Mouse (Mus musculus) limb, embryonic 10.5 days (tissue): Measurements from ENCODE around the gene Sox18. TPM values are rescaled to one million over a fixed set of nuclear protein-coding genes. Genes with fewer than 3 reads are reported as not detected.

Experiments
- DNase-seq: peaks from one replicate; pipeline ENCODE4 v3.0.0-alpha.2; 2017; ENCODE audit warnings: low spot score
- H3K27ac ChIP-seq: fragments of 300-500 bp; sonication (generic); 2 replicates; pipeline ENCODE4 v1.5.1; 2016; ENCODE audit warnings: mild to moderate bottlenecking
- H3K27me3 ChIP-seq: fragments of 300-500 bp; sonication (generic); 2 replicates; pipeline ENCODE4 v1.6.1; 2016; ENCODE audit warnings: low read depth, mild to moderate bottlenecking; ENCODE audit not compliant: poor library complexity, severe bottlenecking
- H3K36me3 ChIP-seq: fragments of 300-500 bp; sonication (generic); 2 replicates; pipeline ENCODE4 v1.6.1; 2016; ENCODE audit warnings: mild to moderate bottlenecking, moderate library complexity
- H3K4me1 ChIP-seq: fragments of 300-500 bp; sonication (generic); 2 replicates; pipeline ENCODE4 v1.6.1; 2016
- H3K4me3 ChIP-seq: fragments of 300-500 bp; sonication (generic); 2 replicates; pipeline ENCODE4 v1.5.1; 2016; ENCODE audit warnings: mild to moderate bottlenecking, moderate library complexity
- H3K9me3 ChIP-seq: fragments of 300-500 bp; sonication (generic); replicated peaks from 2 replicates; pipeline ENCODE4 v1.6.1; 2016; ENCODE audit warnings: mild to moderate bottlenecking
- WGBS: fragments of 180-500 bp; shearing (Covaris S2); methylation state at CpG from one replicate; pipeline ENCODE4 v1.1.7; 2016; 5-methylcytosine and 5-hydroxymethylcytosine counted together
- polyA plus RNA-seq: library from polyadenylated mRNA; unstranded; fragments of >200 nt; fragmentation: Nextera tagmentation; extraction: Ambion mirVana; gene quantifications from 2 replicates; pipeline ENCODE4 v1.2.1, GENCODE M21; 2016

The Sox18 gene
- polyA plus RNA-seq, 1 experiment from 2014 or later, result 27.9 TPM

DNA sequence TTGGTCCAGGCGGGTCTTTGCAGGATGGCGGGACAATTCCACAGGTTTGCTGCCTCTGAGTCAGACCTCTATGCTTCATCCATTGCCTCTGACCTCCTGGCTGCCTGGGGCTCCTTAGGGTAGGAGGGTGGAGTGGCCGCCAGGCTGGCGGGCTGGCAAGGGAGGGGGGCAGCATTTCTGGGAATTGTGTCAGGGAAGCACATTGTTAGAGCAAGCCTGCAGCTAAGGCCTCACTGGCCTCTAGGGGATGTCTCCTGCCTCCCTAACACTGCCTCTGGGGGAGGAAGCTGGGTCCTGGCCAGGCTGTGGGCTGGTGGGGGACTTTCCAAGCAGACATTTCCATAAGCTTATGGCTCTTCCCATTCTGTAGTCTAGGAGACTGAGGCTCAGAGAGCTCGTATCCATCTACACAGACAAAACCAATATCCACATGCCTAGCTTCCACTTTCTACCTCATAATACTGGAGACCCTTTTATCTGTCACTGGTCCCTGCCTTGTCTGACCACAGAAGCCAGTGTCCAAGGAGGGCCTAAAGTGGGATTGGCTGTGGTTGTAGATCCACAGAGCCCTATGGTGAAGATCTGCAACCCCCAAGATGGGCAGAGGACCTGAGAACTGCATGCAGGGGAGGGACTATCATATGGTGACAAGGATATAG, 5.8 kb upstream of the Sox18 start:
- no peak overlapping the region for H3K4me3 ChIP-seq
- no peak for DNase-seq
- peaks cover 62% of the 10 kb centered on the region for H3K4me1 ChIP-seq
- no peaks in the 10 kb centered on the region for H3K9me3 ChIP-seq
- no peaks in the 10 kb centered on the region for H3K36me3 ChIP-seq
- H3K27me3 ChIP-seq, result peaks cover 25% of the 10 kb centered on the region
- peak overlapping the region; percentile 85 for H3K27ac ChIP-seq
- 65% methylated on average over 5 of the region's 5 CpGs for WGBS

DNA sequence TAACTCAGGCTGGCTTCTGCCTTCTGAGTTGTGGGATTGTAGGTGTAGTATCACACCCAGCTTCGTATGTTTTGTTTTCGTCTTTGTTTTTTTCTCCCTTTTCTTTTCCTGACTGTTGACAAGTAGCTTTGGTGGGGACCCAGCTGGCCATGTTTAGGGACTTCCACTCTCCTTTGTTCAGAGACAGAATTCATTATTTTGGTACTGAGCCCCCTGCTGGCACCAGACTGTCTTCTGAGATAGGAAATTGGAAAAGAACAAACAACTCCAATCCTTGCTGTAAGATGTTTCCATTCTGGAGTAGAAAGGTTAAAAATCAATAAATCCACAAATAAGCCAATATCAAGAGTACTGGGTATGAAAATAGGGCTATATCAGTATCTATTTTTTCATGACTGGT, 5.0 kb upstream of the Sox18 start:
- Histone ChIP-seq H3K36me3 (no peaks in the 10 kb centered on the region), H3K27ac (peak overlapping the region; percentile 85), H3K27me3 (peaks cover 33% of the 10 kb centered on the region), H3K4me1 (peaks cover 66% of the 10 kb centered on the region), H3K9me3 (no peaks in the 10 kb centered on the region), H3K4me3 (no peak overlapping the region)
- WGBS, result 77% methylated on average over 2 of the region's 2 CpGs
- no peak for DNase-seq

DNA sequence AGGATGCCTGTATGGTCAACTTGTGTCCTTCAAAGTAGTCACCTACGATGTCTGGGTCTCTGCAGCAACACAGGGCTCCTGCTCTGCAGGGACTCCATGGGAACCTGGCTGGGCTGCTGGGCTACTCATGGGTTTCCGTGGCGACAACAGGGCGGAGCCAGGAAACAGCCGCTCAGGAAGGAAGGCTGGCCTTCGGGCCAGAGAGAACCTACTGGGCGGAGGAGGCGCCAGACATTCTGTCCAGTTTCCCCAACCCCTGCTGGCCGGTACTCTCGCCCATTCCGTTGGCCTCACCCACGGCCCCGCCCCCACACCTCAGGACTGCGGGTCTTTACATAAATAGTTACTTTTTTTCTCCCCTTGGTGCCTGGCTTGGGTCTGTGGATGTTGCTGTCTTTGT, 4.0 kb upstream of the Sox18 start:
- Histone ChIP-seq H3K4me1 (peaks cover 69% of the 10 kb centered on the region), H3K27me3 (peaks cover 42% of the 10 kb centered on the region), H3K27ac (peak overlapping the region; percentile 85), H3K9me3 (no peaks in the 10 kb centered on the region), H3K36me3 (no peaks in the 10 kb centered on the region), H3K4me3 (peak overlapping the region; percentile 42)
- under 1% methylated on average over 14 of the region's 14 CpGs for WGBS
- DNase-seq, result peak; percentile 72

DNA sequence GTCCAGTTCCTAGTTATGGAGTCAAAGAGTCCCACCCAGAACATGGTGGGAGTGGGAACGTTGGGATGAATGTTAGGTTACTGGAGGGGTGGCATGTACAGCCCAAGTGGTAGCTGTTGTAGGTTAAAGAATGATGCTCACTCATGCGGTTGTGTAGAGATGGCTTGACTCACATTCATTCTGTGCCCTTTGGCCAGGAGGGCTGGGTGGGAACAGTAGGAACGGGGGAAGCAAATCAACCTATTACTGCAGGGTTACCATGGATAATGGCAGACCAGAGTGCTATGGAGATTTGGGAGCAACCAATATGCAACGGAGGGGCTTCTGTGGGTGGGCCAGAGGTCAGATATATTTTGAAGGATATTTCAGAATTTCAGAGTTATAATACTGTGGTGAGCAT, 3.5 kb upstream of the Sox18 start:
- Histone ChIP-seq H3K27me3 (peaks cover 48% of the 10 kb centered on the region), H3K36me3 (no peaks in the 10 kb centered on the region), H3K4me3 (peak overlapping the region; percentile 42; the same call in 1 of the 2 replicates), H3K9me3 (no peaks in the 10 kb centered on the region), H3K4me1 (peaks cover 72% of the 10 kb centered on the region), H3K27ac (peak overlapping the region; percentile 85)
- no peak for DNase-seq
- WGBS, result 77% methylated on average over 4 of the region's 4 CpGs

DNA sequence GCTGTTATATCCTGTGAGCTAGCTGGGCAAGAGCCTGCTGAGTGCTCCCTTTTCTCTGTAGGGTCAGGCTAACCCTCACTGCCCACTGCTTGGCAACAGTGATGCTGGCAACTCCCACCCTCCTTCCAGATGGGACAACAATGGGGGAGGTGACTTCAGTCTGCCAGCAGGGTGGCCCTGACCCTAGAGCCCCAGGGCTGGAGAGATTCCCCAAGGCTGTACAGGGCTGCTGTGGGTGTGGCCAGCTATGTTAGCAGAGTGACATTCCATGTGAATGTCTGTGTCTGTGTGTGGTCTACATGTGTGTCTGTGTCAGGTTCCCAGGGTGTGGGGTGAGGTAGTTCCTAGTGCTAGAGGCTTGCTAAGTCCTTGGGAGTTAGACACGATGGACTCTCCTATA, 2.1 kb upstream of the Sox18 start:
- peaks cover 61% of the 10 kb centered on the region for H3K4me1 ChIP-seq
- WGBS, result 79% methylated on average over 1 of the region's 1 CpGs
- peak overlapping the region; percentile 46; the same call in 1 of the 2 replicates for H3K27ac ChIP-seq
- peaks cover 62% of the 10 kb centered on the region for H3K27me3 ChIP-seq
- no peaks in the 10 kb centered on the region for H3K9me3 ChIP-seq
- H3K36me3 ChIP-seq, result no peaks in the 10 kb centered on the region
- no peak overlapping the region for H3K4me3 ChIP-seq
- no peak for DNase-seq

DNA sequence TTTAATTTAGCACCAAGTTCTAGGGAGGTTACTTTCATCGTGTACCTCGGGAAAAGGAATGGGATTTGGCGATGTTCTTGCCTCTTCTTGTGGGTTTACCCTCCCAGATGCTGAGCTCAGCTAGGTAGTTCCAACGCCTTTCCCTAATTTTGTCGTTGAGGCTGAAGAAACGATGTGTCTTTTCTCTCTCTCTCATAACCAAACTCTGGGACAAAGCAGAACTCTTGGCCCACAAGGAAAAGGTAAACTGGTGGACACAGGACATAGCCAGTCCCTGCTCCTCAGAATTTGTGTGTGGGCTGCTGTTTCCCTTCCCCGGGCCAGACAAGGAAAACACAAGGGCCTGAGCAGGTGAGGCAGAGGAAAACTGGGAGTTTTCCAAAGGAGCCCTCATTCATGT, 544 bp upstream of the Sox18 start:
- Histone ChIP-seq H3K4me1 (peaks cover 58% of the 10 kb centered on the region), H3K27me3 (peaks cover 77% of the 10 kb centered on the region)
- no peak for DNase-seq

DNA sequence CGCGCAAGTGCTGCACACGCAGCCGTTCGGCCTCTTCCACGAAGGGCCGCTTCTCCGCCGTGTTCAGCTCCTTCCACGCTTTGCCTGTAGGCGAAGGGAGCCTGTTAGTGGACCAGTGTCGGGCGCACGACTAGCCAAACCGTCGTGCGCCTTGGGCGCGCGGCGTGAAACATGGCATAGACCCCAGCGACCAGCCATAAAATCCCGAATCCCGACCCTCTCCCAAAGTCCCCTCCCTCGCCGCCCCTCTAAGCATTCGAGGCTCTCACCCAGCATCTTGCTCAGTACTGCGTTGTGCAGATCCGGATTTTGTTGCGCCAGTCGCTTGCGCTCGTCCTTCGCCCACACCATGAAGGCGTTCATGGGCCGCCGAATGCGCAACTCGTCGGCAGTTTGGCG, 528 bp downstream of the Sox18 start:
- Histone ChIP-seq H3K4me3 (peak overlapping the region; percentile 52), H3K4me1 (peaks cover 48% of the 10 kb centered on the region), H3K27me3 (peaks cover 80% of the 10 kb centered on the region), H3K27ac (peak overlapping the region; percentile 80), H3K36me3 (no peaks in the 10 kb centered on the region), H3K9me3 (no peaks in the 10 kb centered on the region)
- DNase-seq, result peak; percentile 72
- under 1% methylated on average over 41 of the region's 41 CpGs for WGBS

More for the DNA sequence above, 544 bp upstream of the Sox18 start:
- peak overlapping the region; percentile 52; the same call in 1 of the 2 replicates for H3K4me3 ChIP-seq
- 23% methylated on average over 7 of the region's 7 CpGs for WGBS
- H3K36me3 ChIP-seq, result no peaks in the 10 kb centered on the region
- H3K9me3 ChIP-seq, result no peaks in the 10 kb centered on the region
- no peak overlapping the region for H3K27ac ChIP-seq

DNA sequence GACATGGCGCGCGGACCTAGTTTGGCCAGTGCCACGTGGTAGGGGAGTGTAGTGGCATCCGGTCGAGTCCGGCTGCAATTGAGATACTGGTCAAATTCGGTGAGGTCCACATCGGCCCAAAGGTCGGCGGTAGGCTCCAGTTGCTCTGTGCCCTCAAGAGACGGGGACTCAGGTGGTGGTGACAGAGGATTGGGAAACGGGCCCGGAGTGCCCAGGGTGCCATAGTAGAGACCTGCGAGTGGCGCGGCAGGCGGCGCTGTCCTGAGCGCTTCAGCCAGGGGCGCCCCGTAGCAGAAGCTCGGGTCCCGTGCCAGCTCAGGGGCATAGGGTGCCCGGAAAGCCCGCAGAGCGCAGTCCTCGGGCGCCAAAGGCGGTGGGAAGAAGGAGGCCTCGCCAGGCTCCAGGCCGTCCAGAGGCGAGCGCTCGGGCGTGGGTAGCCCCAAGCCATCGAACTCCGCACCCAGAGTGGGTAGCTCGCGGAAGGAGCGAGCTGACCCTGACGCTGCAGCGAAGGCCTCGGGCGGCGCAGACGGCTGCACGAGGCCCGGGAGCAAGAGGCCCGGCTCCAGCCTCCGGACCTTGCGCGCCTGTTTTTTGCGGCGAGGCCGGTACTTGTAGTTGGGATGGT, 1.0 kb downstream of the Sox18 start:
- 2% methylated on average over 55 of the region's 56 CpGs for WGBS
- DNase-seq, result peak; percentile 61
- H3K27ac ChIP-seq, result peak overlapping the region; percentile 80

DNA sequence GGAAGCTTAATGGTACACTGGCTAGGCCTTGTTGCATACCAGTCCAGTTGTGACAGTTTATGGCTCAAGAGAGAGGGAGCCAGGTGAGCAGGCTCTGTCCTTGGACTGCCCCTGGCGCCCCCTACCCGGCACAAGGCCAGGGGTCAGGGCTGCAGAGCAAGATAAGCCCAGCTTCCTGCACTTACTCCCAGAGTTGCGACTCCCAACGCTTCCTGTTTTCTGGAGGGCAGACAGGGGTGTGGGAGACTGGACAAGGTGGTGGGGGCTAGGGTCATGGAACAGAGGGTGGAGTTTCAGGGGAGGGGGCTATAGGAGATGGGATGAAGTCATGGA, 8.2 kb downstream of the Sox18 start:
- H3K36me3 ChIP-seq, result peaks cover 7% of the 10 kb centered on the region; the same call in 1 of the 2 replicates
- H3K9me3 ChIP-seq, result no peaks in the 10 kb centered on the region
- H3K4me1 ChIP-seq, result peaks cover 50% of the 10 kb centered on the region
- H3K27ac ChIP-seq, result peak overlapping the region; percentile 66
- H3K4me3 ChIP-seq, result no peak overlapping the region
- 22% methylated on average over 4 of the region's 4 CpGs for WGBS
- no peak for DNase-seq
- peaks cover 15% of the 10 kb centered on the region for H3K27me3 ChIP-seq

More for the DNA sequence above, 1.0 kb downstream of the Sox18 start:
- Histone ChIP-seq H3K9me3 (no peaks in the 10 kb centered on the region), H3K36me3 (no peaks in the 10 kb centered on the region), H3K4me1 (peaks cover 43% of the 10 kb centered on the region), H3K27me3 (peaks cover 80% of the 10 kb centered on the region), H3K4me3 (peak overlapping the region; percentile 52)

DNA sequence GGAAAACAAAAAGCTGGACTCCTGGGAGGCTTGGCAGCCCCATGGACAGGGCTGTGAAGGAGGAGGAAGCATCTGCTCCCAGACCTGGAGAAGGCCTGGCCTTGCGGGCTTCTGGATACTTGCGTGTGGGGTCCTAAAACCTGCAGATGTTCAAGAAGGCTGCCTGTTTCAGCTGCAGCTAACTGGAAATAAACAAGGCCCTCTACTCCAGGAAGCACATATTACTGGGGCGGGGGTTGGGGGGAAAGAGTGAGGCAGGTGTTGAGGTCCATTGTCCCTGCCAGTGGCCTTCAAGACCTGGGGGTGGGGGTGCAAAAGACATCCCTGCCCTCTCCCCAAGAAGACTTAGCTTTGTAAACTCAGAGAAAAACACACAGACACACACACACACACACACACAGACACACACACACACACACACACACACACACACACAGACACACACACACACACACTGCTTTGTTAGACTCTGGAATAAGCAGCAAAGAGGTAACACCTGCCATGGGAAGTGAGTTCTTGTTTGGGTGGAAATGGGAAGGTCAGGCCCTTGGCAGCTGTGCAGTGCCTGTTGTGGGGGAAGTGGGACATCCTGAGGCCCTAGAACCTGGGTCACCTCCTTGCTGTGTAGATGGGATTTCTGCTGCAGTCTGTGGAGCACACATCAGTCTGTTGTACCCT, 8.7 kb downstream of the Sox18 start:
- 84% methylated on average over 3 of the region's 3 CpGs for WGBS
- DNase-seq, result no peak
- H3K4me1 ChIP-seq, result peaks cover 52% of the 10 kb centered on the region
- peaks cover 10% of the 10 kb centered on the region for H3K27me3 ChIP-seq
- peak overlapping the region; percentile 66 for H3K27ac ChIP-seq
- no peaks in the 10 kb centered on the region for H3K9me3 ChIP-seq
- peaks cover 12% of the 10 kb centered on the region; the same call in 1 of the 2 replicates for H3K36me3 ChIP-seq
- no peak overlapping the region for H3K4me3 ChIP-seq

DNA sequence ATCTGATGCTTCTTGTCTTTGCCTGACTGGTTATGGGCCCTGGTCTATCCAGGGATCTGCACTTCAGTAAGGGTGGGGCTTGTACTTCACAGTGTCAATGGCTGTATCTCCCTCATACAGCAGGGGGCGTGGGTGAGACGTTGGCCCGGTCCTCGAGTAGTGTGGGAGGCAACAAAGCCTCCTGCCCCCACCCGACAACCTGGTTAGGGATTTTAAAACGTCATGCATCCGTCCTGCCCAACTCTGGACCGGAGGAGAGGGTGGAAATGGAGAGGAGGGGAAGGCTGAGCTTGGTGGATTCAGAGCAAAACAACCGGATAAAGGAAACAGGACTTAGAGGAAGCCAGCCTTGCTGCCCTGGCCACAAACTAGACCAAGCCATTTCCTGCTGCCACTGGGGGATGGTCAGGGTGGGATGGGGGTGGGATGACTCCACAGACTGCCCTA, 11.8 kb downstream of the Sox18 start:
- Histone ChIP-seq H3K9me3 (no peaks in the 10 kb centered on the region), H3K36me3 (peaks cover 42% of the 10 kb centered on the region), H3K4me3 (no peak overlapping the region), H3K4me1 (peaks cover 63% of the 10 kb centered on the region), H3K27me3 (no peaks in the 10 kb centered on the region), H3K27ac (peak overlapping the region; percentile 73)
- 11% methylated on average over 9 of the region's 9 CpGs for WGBS
- peak; percentile 69 for DNase-seq

DNA sequence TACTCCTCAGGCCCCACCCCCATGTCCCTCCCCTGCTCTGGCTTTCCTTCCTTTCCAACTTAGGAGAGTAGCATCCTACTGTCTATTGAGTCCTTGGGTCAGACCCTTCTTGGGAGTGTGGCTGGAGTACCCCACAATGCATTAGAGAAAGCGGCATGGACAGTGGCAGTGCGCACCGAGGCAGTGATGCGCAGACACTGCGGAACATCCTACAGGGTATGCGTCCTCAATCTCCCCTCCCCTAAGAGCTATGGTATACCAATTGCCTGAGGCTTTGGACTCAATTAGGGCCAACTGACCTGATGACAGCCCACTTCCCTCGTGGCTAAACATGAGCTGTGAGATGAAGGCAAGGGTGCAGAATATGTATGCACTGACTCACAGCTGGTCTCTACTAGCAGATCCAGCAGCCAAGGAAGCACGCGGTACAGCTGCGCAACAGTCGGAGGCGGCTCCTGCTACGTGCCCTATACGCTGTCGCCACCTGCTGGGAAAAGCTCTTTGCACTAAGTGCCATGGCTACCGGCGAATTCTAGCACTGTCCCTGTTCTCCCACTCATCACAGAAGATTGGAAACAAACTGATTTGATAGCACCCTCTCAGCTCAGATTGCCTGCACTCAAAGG, 12.4 kb downstream of the Sox18 start:
- peaks cover 48% of the 10 kb centered on the region for H3K36me3 ChIP-seq
- WGBS, result 39% methylated on average over 17 of the region's 17 CpGs
- H3K9me3 ChIP-seq, result no peaks in the 10 kb centered on the region
- DNase-seq, result peak; percentile 47
- no peaks in the 10 kb centered on the region for H3K27me3 ChIP-seq
- H3K4me3 ChIP-seq, result no peak overlapping the region
- H3K4me1 ChIP-seq, result peaks cover 62% of the 10 kb centered on the region
- peak overlapping the region; percentile 73; the same call in 1 of the 2 replicates for H3K27ac ChIP-seq

DNA sequence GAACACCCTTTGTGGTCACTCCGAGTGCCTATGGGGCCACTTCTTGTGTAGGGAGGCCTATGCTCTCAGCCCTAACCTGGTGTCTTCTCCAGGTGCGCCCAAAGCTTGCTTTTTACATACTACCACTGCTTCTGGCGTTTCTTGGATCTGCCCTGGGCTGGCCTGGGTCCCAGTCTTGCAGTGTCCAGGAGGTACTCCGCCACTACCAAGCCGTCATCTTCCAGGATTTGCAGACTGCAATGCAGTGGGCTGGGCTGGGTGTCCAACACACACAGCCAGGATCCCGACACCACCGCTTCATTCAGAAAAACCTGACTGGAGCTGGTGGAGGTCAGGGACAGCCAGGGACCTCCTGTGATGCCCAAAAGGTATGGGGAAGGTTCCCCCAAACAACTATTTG, 12.9 kb downstream of the Sox18 start:
- Histone ChIP-seq H3K36me3 (peaks cover 53% of the 10 kb centered on the region), H3K27ac (no peak overlapping the region)
- WGBS, result 87% methylated on average over 7 of the region's 7 CpGs

More for the DNA sequence above, 12.9 kb downstream of the Sox18 start:
- H3K27me3 ChIP-seq, result no peaks in the 10 kb centered on the region
- no peaks in the 10 kb centered on the region for H3K9me3 ChIP-seq
- no peak overlapping the region for H3K4me3 ChIP-seq
- H3K4me1 ChIP-seq, result peaks cover 57% of the 10 kb centered on the region
- no peak for DNase-seq
